Mouse (Mus musculus): ENCODE data around the gene Ncmap.

Ncmap gene

GRCm38 (mm10) chr4:135401881-135402280, 3.9 kb upstream of the Ncmap start:
- in situ Hi-C loops (cut with MboI, MseI): no loop called here

GRCm38 (mm10) chr4:135397551-135397950, 476 bp downstream of the Ncmap start:
- in situ Hi-C loops (cut with MboI, MseI): no loop called here

GRCm38 (mm10) chr4:135396303-135396702, 1.7 kb downstream of the Ncmap start:
- in situ Hi-C loops (cut with MboI, MseI): no loop called here

- in situ Hi-C loops (cut with MboI, MseI): no loop called here
Observed at GRCm38 (mm10) chr4:135395375-135395774, 2.7 kb downstream of the Ncmap start.

- in situ Hi-C loops (cut with MboI, MseI): no loop called here
Observed at GRCm38 (mm10) chr4:135394666-135395065, 3.4 kb downstream of the Ncmap start.

- in situ Hi-C loops (cut with MboI, MseI): no loop called here
Observed at GRCm38 (mm10) chr4:135393381-135393780, 4.6 kb downstream of the Ncmap start.

GRCm38 (mm10) chr4:135392801-135393200, 5.2 kb downstream of the Ncmap start:
- in situ Hi-C loops (cut with MboI, MseI): no loop called here

GRCm38 (mm10) chr4:135391014-135391413, 7.0 kb downstream of the Ncmap start:
- in situ Hi-C loops (cut with MboI, MseI): no loop called here

GRCm38 (mm10) chr4:135385614-135386013, 12.4 kb downstream of the Ncmap start:
- in situ Hi-C loops (cut with MboI, MseI): loop anchor here (10.0 kb wide), 2 partner anchors 119 to 279 kb away; no protein-coding TSS in a partner anchor

GRCm38 (mm10) chr4:135382316-135382715, 15.7 kb downstream of the Ncmap start:
- in situ Hi-C loops (cut with MboI, MseI): loop anchor here (10.0 kb wide), 2 partner anchors 122 to 282 kb away; no protein-coding TSS in a partner anchor

- in situ Hi-C loops (cut with MboI, MseI): loop anchor here (10.0 kb wide), 2 partner anchors 123 to 283 kb away; no protein-coding TSS in a partner anchor
Observed at GRCm38 (mm10) chr4:135381355-135381754, 16.7 kb downstream of the Ncmap start.

- in situ Hi-C loops (cut with MboI, MseI): no loop called here
Observed at GRCm38 (mm10) chr4:135377241-135377640, 20.8 kb downstream of the Ncmap start.

- in situ Hi-C loops (cut with MboI, MseI): no loop called here
Observed at GRCm38 (mm10) chr4:135375444-135375843, 22.6 kb downstream of the Ncmap start.

- in situ Hi-C loops (cut with MboI, MseI): no loop called here
Observed at GRCm38 (mm10) chr4:135373299-135373698, 24.7 kb downstream of the Ncmap start.

GRCm38 (mm10) chr4:135370372-135370771, 27.7 kb downstream of the Ncmap start:
- in situ Hi-C loops (cut with MboI, MseI): no loop called here

- in situ Hi-C loops (cut with MboI, MseI): no loop called here
Observed at GRCm38 (mm10) chr4:135362828-135363227, 35.2 kb downstream of the Ncmap start.

- in situ Hi-C loops (cut with MboI, MseI): no loop called here
Observed at GRCm38 (mm10) chr4:135361722-135362121, 36.3 kb downstream of the Ncmap start.

GRCm38 (mm10) chr4:135358736-135359135, 39.3 kb downstream of the Ncmap start:
- in situ Hi-C loops (cut with MboI, MseI): no loop called here

- in situ Hi-C loops (cut with MboI, MseI): no loop called here
Observed at GRCm38 (mm10) chr4:135357221-135357920, 40.7 kb downstream of the Ncmap start.

GRCm38 (mm10) chr4:135355886-135356550, 42.0 kb downstream of the Ncmap start:
- in situ Hi-C loops (cut with MboI, MseI): no loop called here

- in situ Hi-C loops (cut with MboI, MseI): loop anchor here (5.0 kb wide), 1 partner anchor 82 kb away; the partner anchor contains the start of gene Clic4
Observed at GRCm38 (mm10) chr4:135354751-135355150, 43.3 kb downstream of the Ncmap start.

- in situ Hi-C loops (cut with MboI, MseI): loop anchor here (5.0 kb wide), 1 partner anchor 82 kb away; the partner anchor contains the start of gene Clic4
Observed at GRCm38 (mm10) chr4:135353794-135354450, 44.1 kb downstream of the Ncmap start.
